Mouse (Mus musculus): Measurements from ENCODE around the gene Gfpt2. TPM values are rescaled to one million over a fixed set of nuclear protein-coding genes. Genes with fewer than 3 reads are reported as not detected.
A peak's percentile ranks its signal among the peaks of the same experiment; 100 is the strongest.

The Gfpt2 gene
- polyA plus RNA-seq, 1 experiment from 2014 or later = 13.2 TPM

GRCm38 (mm10) chr11:49867320-49867719 lies 73.3 kb downstream of the Gfpt2 start:
- no peak overlapping the region for H3K4me2 ChIP-seq (replicated peaks; ENCODE audit: low read depth, low read length)
- no peaks in the 10 kb centered on the region for H3K4me1 ChIP-seq (ENCODE audit: insufficient read depth, low read length)
- no peak overlapping the region for H3K9ac ChIP-seq (replicated peaks; ENCODE audit: low read length)
- WGBS = 90% methylated on average over 5 of the region's 5 CpGs
- H3K36me3 ChIP-seq (ENCODE audit: insufficient read depth, low read length) = peaks cover 18% of the 10 kb centered on the region
- H3K27me3 ChIP-seq (ENCODE audit: insufficient read depth, low read length) = no peaks in the 10 kb centered on the region
- no peak overlapping the region for H3K27ac ChIP-seq (ENCODE audit: low read length)
- ATAC-seq (ENCODE audit: low FRiP score, low TSS enrichment) = no peak
- no peak overlapping the region for H3K4me3 ChIP-seq (ENCODE audit: low read length)
- no peaks in the 10 kb centered on the region for H3K9me3 ChIP-seq (ENCODE audit: low read length)

- Histone ChIP-seq H3K4me1 (ENCODE audit: insufficient read depth, low read length) (no peaks in the 10 kb centered on the region), H3K4me2 (replicated peaks; ENCODE audit: low read depth, low read length) (no peak overlapping the region), H3K9me3 (ENCODE audit: low read length) (no peaks in the 10 kb centered on the region), H3K9ac (replicated peaks; ENCODE audit: low read length) (no peak overlapping the region), H3K27ac (ENCODE audit: low read length) (no peak overlapping the region), H3K27me3 (ENCODE audit: insufficient read depth, low read length) (no peaks in the 10 kb centered on the region), H3K36me3 (ENCODE audit: insufficient read depth, low read length) (peaks cover 22% of the 10 kb centered on the region), H3K4me3 (ENCODE audit: low read length) (no peak overlapping the region)
- no peak for ATAC-seq (ENCODE audit: low FRiP score, low TSS enrichment)
These were observed 75.8 kb downstream of the Gfpt2 start for GRCm38 (mm10) chr11:49869762-49870161.

- peak; percentile 61; the same call in 1 of the 2 replicates for ATAC-seq (ENCODE audit: low FRiP score, low TSS enrichment)
- Histone ChIP-seq H3K4me3 (ENCODE audit: low read length) (no peak overlapping the region), H3K4me2 (replicated peaks; ENCODE audit: low read depth, low read length) (no peak overlapping the region), H3K27ac (ENCODE audit: low read length) (no peak overlapping the region), H3K36me3 (ENCODE audit: insufficient read depth, low read length) (peaks cover 22% of the 10 kb centered on the region), H3K9ac (replicated peaks; ENCODE audit: low read length) (no peak overlapping the region), H3K27me3 (ENCODE audit: insufficient read depth, low read length) (no peaks in the 10 kb centered on the region), H3K9me3 (ENCODE audit: low read length) (no peaks in the 10 kb centered on the region), H3K4me1 (ENCODE audit: insufficient read depth, low read length) (no peaks in the 10 kb centered on the region)
- 53% methylated on average over 6 of the region's 6 CpGs for WGBS
These were observed 77.9 kb downstream of the Gfpt2 start for GRCm38 (mm10) chr11:49871914-49872313.

- Histone ChIP-seq H3K27ac (ENCODE audit: low read length) (no peak overlapping the region), H3K4me2 (replicated peaks; ENCODE audit: low read depth, low read length) (no peak overlapping the region), H3K9ac (replicated peaks; ENCODE audit: low read length) (no peak overlapping the region), H3K4me3 (ENCODE audit: low read length) (no peak overlapping the region), H3K4me1 (ENCODE audit: insufficient read depth, low read length) (no peaks in the 10 kb centered on the region), H3K36me3 (ENCODE audit: insufficient read depth, low read length) (peaks cover 16% of the 10 kb centered on the region), H3K9me3 (ENCODE audit: low read length) (no peaks in the 10 kb centered on the region), H3K27me3 (ENCODE audit: insufficient read depth, low read length) (no peaks in the 10 kb centered on the region)
- ATAC-seq (ENCODE audit: low FRiP score, low TSS enrichment) = no peak
- 90% methylated on average over 6 of the region's 6 CpGs for WGBS
These were observed 78.8 kb downstream of the Gfpt2 start for GRCm38 (mm10) chr11:49872779-49873178.

- no peak overlapping the region for H3K27ac ChIP-seq (ENCODE audit: low read length)
These were observed 83.2 kb downstream of the Gfpt2 start for GRCm38 (mm10) chr11:49876948-49877817.

GRCm38 (mm10) chr11:49879950-49880642 lies 86.1 kb downstream of the Gfpt2 start:
- WGBS = 76% methylated on average over 3 of the region's 3 CpGs
- Histone ChIP-seq H3K27me3 (ENCODE audit: insufficient read depth, low read length) (no peaks in the 10 kb centered on the region), H3K4me1 (ENCODE audit: insufficient read depth, low read length) (no peaks in the 10 kb centered on the region), H3K4me2 (replicated peaks; ENCODE audit: low read depth, low read length) (no peak overlapping the region), H3K36me3 (ENCODE audit: insufficient read depth, low read length) (peaks cover 22% of the 10 kb centered on the region), H3K9me3 (ENCODE audit: low read length) (no peaks in the 10 kb centered on the region), H3K9ac (replicated peaks; ENCODE audit: low read length) (no peak overlapping the region), H3K27ac (ENCODE audit: low read length) (no peak overlapping the region), H3K4me3 (ENCODE audit: low read length) (no peak overlapping the region)
- ATAC-seq (ENCODE audit: low FRiP score, low TSS enrichment) = no peak

More at GRCm38 (mm10) chr11:49876948-49877817, 83.2 kb downstream of the Gfpt2 start:
- 88% methylated on average over 8 of the region's 8 CpGs for WGBS
- H3K4me3 ChIP-seq (ENCODE audit: low read length) = no peak overlapping the region
- no peaks in the 10 kb centered on the region for H3K9me3 ChIP-seq (ENCODE audit: low read length)
- no peaks in the 10 kb centered on the region for H3K27me3 ChIP-seq (ENCODE audit: insufficient read depth, low read length)
- H3K4me2 ChIP-seq (replicated peaks; ENCODE audit: low read depth, low read length) = no peak overlapping the region
- H3K36me3 ChIP-seq (ENCODE audit: insufficient read depth, low read length) = peaks cover 17% of the 10 kb centered on the region
- ATAC-seq (ENCODE audit: low FRiP score, low TSS enrichment) = no peak
- no peaks in the 10 kb centered on the region for H3K4me1 ChIP-seq (ENCODE audit: insufficient read depth, low read length)
- no peak overlapping the region for H3K9ac ChIP-seq (replicated peaks; ENCODE audit: low read length)

- Histone ChIP-seq H3K27ac (ENCODE audit: low read length) (no peak overlapping the region), H3K4me1 (ENCODE audit: insufficient read depth, low read length) (no peaks in the 10 kb centered on the region), H3K9ac (replicated peaks; ENCODE audit: low read length) (no peak overlapping the region), H3K4me3 (ENCODE audit: low read length) (no peak overlapping the region), H3K9me3 (ENCODE audit: low read length) (no peaks in the 10 kb centered on the region), H3K4me2 (replicated peaks; ENCODE audit: low read depth, low read length) (no peak overlapping the region), H3K36me3 (ENCODE audit: insufficient read depth, low read length) (peaks cover 21% of the 10 kb centered on the region), H3K27me3 (ENCODE audit: insufficient read depth, low read length) (no peaks in the 10 kb centered on the region)
- WGBS = 87% methylated on average over 3 of the region's 3 CpGs
- no peak for ATAC-seq (ENCODE audit: low FRiP score, low TSS enrichment)
These were observed 89.4 kb downstream of the Gfpt2 start for GRCm38 (mm10) chr11:49883394-49883793.

Small RNA genes lying within 50 kb of the gene (microRNA-seq; reads per million reads assigned to microRNA genes)
- not detected for gene Gm23813

Other genes with a start within 250 kb of the Gfpt2 start
- gene Olfr1380, start 237.3 kb upstream of the Gfpt2 start, polyA plus RNA-seq (2015; fragmentation: Nextera tagmentation; extraction: Ambion mirVana) = not detected in 2 replicates
- 9.7 and 11.6 TPM in 2 replicates for gene Flt4, start 184.9 kb upstream of the Gfpt2 start, polyA plus RNA-seq (2015; fragmentation: Nextera tagmentation; extraction: Ambion mirVana)
- gene Scgb3a1, start 130.6 kb upstream of the Gfpt2 start, polyA plus RNA-seq (2015; fragmentation: Nextera tagmentation; extraction: Ambion mirVana) = not detected in 2 replicates
- 53.7 and 65.7 TPM in 2 replicates for gene Cnot6, start 81.5 kb upstream of the Gfpt2 start, polyA plus RNA-seq (2015; fragmentation: Nextera tagmentation; extraction: Ambion mirVana)
- 33.5 and 34.2 TPM in 2 replicates for gene Mapk9, start 52.6 kb downstream of the Gfpt2 start, polyA plus RNA-seq (2015; fragmentation: Nextera tagmentation; extraction: Ambion mirVana)
- gene Rasgef1c, start 107.7 kb downstream of the Gfpt2 start, polyA plus RNA-seq (2015; fragmentation: Nextera tagmentation; extraction: Ambion mirVana) = 0.23 and 0.30 TPM in 2 replicates
- gene Rnf130, start 231.2 kb downstream of the Gfpt2 start, polyA plus RNA-seq (2015; fragmentation: Nextera tagmentation; extraction: Ambion mirVana) = 33.8 and 50.6 TPM in 2 replicates

Data from kidney, embryonic 16.5 days (tissue).